Mouse (Mus musculus): ENCODE data around the gene Pacs2.

Pacs2 gene

DNA sequence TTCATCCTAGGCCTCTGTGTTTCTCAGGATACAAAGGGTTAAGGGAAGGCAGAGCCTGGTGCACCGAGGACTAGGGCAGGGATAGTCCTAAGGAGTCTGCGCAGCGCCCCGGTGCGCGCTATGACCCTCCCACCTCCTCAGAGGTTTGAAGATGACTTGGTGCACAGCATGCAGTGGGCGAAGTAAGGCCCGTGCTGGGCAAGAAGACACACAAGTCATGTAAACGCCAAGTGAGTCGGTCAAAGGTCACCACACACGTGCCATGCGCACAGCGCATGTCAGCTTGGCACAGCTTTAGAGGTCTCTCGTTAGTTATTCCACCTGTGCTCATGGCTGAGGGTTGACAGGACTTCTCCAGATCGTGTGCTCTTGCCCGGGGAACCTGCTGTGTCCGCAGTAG, 75.7 kb downstream of the Pacs2 start:
- DNase-seq: no peak

DNA sequence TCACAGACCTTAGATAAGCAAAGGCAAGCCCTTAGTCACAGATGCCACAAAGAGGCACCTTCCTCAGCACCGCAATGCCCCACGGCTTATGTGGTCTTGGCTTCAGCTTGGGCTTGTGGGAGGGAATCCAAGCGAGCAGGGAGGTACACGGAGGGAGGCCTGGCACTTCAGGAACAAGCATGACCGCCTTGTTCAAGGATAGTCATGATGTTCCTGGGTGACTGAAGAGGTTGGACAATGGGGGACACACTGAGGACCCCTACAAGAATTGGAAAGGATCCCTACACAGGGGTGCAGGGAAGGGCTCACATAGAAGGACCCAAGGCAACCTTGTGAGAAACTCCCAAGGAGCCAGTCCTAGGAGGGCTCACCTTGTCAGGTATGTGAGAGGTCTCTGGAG, 82.7 kb downstream of the Pacs2 start:
- no peak for DNase-seq

DNA sequence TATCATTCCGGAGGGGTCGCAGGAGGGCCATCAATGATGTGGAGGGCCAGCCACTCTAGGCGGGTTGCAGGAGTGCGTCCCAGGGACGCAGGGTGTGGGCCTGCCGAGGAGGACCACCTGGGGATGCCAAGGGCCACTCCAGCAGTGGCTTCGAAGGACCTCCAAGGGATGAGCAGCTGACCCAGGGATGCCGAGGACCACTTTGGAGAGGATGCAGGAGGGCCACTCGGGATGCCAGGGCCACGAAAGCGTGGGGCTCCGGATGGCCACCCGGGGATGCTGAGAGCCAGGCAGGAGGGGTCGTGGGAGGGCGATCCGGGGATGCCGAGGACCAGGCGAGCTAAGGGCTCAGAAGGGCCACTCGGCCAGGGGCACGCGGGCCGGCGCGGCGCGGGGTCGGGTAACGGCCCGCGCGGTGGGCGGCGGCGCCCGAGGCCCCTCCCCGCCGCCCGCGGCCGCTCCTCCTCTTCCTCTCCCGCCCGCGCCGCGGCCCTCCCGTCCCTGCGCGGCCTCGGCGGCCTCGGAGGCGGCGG, 83.5 kb downstream of the Pacs2 start, which contains the start of gene Mta1:
Gene Mta1 (plus strand): TSS at position 530 of the 533 bp plus-strand sequence.
- DNase-seq: peak; percentile 28 to 54

DNA sequence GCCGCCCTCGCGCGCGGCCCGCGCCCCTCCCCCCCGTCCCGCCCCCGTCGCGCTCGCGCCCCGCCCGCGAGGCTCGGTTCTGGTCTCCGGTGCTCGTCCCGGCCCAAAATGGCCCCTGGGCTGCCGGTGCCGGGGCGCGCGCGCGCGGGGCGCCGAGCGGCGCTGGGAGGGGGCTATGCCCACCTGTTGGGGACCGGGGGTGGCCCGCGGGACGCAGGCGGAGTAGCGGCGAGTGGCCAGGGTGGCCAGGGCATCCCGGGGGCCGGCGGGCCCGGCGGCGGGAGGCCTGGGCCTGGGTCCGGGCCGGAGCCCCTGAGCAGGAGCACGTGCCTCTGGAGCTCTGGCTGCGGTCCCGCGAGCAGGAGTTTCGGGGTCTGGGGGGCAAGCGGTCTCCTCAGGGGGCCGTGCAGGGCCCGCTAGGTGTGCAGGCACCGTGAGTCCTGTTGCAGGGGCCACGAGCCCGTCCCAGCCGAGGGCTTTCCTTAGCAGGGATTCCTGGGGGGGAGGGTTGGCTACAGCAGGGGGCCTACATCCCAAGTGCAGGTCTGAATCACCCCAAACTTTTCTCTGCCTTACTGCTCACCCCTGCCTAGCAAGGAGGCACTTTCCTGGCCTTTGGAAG, 84.3 kb downstream of the Pacs2 start:
- peak in 1 of 2 experiments; percentile 30 for DNase-seq

DNA sequence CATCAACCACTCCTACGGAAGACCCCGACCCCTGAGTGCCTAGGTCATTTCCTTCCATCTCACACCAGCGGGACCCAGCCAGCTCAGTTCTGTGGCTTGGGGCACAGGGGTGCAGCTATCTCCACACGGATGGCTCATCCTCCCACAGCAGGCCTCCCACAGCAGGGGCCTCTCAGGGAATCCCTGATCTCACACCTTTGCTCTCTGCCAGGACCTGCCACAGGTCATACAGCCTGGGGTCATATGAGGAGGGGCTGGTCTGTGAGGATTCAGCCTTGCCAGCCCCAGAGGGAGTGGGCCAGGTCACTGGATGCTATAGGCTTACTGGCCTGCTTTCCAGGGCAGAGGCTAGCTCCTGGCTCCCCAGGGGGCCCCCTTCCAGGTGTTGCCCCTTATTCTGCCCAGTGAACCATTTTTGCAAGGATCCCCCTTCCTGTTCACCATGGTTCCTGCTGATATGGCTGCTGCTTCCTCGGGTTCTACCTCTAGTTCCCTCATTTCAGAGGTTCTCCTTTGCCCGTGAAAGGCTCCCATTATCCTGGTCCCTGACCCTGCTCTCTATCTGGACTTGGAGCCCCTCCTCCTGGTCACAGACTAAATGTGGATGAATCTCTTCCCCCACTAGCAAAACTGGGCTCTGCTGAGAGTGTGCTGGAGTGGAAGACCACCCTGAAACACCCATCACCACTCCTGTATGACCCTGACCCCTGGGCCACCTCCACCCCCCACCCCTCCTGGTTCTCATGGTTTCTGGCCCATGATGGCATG, 85.3 kb downstream of the Pacs2 start:
- no peak for DNase-seq

DNA sequence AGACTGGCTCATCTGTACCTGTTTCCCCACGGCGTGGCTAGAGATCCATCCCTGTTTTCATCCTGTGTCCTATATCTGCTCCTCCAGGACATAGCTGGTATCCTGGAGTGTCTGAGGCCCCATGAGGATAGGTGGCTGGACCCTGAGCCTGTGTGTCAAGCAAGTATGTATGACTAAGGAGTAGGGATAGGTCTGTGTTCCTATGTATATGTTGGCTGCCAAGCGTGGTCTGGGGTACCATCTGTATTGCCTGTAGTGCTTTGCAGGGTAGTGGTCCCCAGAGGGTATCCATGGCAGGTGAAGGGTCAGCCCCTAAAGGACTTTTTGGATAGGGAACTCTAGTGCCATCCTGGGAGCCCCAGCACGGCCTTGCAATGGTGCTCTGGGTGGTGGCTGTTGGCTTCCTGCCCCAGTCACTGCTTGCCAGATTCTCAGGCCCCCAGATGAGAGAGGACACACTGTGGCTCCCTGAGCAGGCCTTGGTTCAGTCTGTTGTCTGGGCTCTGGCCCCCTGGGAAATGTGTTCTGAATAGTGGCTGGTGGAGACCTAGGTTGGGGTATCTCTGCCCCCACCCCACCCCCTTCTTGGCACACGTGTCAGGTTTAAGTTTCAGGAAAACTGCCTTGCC, 86.3 kb downstream of the Pacs2 start:
- DNase-seq: no peak

DNA sequence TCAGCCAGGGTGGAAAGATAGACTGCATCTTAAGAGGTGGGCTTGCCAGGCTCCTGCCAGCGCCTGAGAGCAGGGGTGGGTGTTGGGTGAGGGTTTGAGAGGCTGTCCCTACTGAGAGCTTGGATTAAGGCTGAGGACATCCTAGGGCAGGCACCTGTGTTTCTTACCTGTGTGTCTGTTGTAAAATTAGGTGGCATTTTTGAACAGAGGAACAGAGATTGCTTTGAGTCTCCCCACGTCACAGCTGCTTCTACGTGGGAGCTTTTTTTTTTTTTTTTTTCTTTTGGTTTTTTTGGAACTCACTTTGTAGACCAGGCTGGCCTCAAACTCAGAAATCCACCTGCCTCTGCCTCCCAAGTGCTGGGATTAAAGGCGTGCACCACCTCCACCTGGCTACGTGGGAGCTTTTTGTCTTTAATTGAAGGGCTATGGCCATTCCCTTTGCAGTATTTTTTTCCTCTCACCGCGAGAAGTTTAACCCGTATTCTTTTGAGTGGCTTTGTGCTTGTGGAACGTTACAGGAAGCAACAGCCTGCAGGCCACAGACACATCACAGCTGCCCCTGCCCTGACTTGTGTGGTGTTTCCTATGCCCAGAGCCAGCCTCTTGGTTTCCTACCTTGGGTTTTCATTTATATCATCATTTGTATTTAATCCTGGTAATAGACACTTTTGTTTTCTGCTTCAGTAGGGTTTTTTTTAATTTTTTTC, 87.1 kb downstream of the Pacs2 start:
- no peak for DNase-seq

DNA sequence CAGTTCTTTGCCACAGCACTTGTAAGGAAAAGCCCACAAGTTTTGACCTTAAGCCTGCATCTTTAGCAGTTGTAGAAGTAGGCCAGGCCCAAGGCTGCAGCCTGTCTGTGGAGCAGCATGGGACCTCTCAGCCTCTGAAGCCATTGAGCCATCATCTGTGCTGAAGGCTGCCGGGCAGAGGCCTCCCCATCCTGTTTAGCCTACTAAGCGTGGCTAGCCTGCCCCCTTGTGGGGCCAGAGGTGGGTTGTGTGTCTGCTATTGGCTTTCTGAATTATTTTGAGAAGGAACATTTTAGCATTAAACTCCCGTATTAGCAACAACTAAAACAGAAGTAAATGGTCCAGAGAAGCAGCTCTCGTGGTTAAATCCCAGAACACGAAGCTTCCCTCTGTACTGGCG, 88.2 kb downstream of the Pacs2 start:
- DNase-seq: peak; percentile 50 to 71

DNA sequence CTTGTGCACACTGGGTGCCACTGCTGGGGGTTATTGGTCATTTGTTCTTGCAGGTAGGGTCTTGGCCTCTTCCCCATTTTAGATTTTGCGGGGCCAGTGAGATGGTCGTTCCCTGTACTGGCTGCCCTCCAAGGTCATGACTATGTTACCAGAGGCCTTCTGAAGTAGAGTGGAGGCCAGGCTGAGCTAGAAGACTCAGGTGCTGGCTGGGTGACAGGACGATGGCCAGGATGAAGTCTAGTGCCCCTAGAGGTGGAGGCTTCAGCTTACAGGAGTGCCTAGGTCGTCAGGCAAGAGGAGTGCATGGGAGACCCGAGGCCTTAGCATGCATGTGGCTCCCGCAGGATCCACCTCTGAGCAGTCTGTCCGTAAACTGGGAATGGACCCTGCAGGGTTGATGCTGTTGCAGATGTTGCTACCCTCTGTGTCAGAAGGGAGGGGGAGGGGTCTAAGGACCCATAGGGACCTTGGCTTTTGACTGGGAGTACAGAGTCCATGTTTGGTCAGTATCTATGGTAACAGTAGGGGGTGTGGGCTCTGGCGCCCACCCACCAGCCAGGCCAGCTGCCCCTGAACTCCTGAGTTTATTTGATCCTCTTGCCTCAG, 89.6 kb downstream of the Pacs2 start:
- DNase-seq: no peak

DNA sequence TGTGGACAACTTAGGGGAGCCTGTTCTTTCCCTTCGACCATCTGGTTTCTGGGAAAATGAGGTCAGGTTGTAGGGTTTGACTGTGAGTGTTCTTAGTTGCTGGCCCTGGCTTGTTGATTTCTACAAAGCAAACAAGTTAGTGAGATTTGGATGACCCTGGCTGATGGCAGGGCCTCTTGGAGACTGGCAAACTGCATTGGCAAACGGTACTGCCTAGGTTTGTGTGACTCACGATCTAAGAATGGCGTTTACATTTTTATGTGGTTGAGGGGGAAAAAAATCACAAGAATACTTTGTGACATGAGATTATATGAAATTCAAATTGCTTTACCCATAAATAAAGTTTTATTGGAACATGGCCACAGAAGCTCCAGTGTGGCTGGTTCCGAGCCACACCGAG, 92.1 kb downstream of the Pacs2 start:
- no peak for DNase-seq

DNA sequence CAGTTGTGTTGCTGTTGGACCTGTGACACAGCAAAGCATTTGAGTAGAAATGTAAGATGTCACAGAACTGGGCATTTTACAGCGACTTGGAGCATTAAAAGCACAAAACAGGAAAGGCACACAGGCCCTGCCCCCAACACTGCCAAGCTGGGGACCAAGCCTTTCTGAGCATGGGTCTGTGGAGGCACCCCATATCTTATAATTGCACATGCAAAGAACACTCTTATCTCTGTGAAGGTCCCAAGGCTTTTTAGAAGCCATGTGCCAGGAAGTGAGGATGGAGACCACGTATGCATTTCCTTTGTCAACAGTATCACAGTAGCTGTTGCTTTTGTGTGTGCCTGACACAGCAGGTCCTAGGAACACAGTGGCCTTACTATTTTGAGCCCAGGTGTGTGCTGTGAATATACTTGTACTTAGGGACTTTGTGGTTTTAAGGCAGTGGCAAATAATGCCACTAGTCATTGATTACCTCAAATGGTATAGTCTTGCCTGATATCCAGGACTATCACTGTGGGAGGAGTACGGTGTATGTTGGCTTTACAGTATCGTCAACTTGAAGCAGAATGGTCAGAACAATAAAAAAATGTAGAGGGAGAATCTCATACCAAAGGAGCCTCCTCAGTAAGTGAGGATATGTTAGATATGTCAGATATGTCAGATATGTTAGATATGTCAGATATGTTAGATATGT, 93.3 kb downstream of the Pacs2 start:
- DNase-seq: no peak

DNA sequence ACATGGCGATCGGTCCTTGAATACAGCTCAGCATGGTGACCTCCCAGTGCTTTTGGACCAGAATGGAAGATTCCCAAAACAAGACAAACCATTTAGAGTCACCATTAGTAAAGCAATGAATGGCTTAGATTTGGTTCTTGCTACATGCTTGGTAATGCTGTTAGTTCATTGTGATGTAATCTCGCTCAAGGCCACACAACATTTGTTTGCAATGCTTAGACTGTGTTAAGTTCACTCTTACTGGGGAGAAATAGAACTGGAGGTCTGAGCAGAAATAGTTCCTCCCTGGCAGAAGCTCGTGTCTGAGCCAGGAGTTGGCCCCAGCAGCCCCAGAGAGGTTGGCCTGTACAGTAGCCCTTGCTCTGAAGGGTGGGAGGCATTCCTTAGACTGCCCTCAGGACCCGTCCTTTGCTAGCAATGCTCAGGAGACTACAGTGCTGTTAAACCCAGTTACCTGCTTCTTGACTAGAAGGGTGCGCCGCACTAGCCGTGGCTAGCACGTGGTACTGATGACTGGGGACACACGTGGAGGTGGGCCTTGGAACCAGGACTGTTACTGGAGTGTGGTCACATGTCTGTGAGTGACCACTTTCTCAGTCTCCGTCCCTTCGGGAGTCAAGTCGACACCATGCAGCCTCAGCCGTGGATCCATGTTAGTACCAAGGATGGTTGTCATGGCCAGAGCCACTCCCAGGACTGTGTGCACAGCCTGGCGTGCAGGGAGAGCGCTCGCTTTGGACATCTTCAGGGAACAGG, 94.4 kb downstream of the Pacs2 start:
- DNase-seq: no peak

DNA sequence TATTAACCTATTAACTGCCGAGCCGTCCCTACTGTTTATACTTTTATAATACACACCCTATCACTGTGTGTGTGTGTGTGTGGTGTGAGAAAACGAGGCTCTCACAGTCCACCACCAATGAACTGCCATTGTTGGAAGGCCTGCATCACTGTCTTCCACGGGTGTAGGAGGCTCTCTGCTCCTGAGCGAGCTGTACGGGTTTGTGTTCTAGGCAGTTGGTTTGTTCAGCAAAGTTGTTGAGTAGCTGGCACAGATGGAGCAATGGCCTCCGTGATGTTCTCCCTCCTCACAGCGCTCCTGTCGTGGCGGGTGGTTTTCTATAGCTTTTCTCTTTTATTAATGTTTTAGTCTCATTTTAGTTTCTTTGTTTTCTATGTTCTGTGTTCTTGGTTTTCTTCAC, 95.5 kb downstream of the Pacs2 start:
- no peak for DNase-seq

DNA sequence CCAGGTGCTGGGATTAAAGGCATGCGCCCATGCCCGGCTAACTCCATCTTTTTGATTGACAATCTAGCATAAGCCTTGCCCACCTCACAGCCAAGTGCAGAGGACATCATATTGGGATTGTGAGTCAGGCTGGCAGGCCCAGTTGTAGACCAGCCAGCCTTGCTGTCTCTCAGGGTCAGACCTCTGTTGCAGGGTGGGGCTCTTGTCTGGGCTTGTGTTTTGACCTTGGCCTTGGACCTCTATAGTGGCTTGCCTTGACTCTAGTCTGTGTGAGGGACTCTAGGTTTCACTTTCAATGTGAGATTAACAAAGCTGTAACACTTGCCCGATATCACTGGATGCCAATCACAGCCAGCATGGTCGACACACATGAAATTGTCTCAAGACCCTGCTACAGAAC, 99.8 kb downstream of the Pacs2 start:
- no peak for DNase-seq

DNA sequence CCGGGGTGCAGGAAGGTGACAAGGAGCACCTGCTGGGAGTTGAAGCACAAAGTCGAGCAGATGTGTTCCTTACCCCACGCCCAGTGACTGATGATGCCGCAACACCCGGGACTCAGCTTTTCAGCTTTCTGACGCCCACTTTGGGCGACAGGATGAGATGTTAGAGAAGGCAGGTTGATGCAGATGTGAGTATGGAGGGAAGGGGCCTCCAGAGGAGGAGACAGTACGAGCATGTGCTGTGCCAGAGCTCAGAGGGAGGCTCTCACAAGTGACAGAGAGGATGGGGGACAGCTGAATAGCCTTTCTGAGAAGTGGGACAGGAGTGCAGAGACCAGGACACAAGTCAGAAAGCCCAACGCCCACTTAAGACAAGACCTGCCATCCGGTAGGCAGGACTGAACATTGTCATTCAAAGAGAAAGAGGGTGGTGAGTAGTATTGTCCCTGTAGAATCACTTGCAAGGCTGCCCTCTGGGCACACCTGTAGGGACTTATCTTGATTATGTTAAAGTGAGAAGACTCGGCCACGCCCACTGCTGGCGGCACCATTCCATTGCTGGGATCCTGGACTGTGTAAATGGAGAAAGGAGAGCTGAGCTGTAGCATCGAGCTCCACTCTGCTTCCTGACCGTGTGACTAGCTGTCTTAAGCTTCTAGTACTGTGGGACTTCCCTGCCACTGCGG, 100.7 kb downstream of the Pacs2 start:
- no peak for DNase-seq

DNA sequence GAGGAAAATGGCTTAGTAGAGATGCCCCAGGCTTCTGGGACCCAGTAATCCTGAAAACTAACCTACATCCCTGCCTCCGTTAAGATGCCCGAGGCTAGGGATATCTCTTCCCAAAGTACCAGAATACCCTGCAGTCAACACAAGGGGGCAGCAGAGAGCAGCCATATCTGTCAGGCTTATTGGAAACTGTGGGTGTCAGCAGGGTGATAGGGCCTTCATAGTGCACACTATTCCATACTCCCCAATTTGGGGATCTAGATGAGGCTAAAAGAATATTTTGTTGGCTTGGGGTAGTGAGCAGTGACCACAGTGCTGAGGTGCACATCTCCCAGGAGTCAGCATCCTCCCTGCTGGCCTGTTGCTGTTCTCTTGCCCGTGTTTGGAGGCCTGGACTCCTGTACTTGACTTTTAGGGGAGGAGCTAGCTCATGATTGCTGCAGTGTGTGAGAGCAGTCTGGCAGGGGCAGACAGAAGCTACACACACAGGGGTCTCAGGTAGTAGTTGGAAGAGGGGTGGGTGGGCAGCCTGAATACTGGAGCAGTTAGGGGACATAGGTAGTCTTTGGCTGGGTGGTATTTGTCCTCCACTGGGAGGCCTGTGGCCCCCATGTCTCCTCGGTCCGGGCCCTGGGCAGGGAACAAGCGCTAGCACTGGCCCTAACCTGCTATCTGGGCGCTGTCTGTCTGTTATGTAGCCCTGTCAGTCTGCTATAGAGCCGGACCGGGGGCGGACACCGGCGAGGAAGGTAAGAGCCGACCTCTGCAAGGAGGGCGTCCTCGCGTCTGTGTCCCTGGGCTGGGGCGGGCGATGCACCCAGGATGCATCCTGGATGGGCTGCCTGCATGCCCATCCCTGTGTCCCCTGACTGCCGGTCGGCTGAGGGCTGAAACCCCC, 105.5 kb downstream of the Pacs2 start:
- DNase-seq: peak; percentile 41 to 73

Data from spleen, adult 18-20 months (tissue).